Mouse (Mus musculus) adrenal gland, adult 18-20 months (tissue): ENCODE data around the gene Mxra7. TPM values are rescaled to one million over a fixed set of nuclear protein-coding genes. Genes with fewer than 3 reads are reported as not detected.
"Not testable (repeated sequence)": the region's sequence is repeated elsewhere in the genome, so short reads cannot be mapped to it uniquely, and the experiment has no call there.

Experiments used
- DNase-seq, 2 experiments: peaks; one replicate each; pipeline ENCODE4 v3.0.0; 2021 to 2022; ENCODE audit warnings: low spot score in 2 of 2
- total RNA-seq, 2 experiments: library from RNA; stranded (reverse); gene quantifications; 1 replicate in 1 of 2; 2 replicates in 1 of 2; pipeline ENCODE4 v1.2.3; 2021

Mxra7 gene
- total RNA-seq, 2 experiments from 2014 or later = 44.3 to 55.9 TPM

DNA sequence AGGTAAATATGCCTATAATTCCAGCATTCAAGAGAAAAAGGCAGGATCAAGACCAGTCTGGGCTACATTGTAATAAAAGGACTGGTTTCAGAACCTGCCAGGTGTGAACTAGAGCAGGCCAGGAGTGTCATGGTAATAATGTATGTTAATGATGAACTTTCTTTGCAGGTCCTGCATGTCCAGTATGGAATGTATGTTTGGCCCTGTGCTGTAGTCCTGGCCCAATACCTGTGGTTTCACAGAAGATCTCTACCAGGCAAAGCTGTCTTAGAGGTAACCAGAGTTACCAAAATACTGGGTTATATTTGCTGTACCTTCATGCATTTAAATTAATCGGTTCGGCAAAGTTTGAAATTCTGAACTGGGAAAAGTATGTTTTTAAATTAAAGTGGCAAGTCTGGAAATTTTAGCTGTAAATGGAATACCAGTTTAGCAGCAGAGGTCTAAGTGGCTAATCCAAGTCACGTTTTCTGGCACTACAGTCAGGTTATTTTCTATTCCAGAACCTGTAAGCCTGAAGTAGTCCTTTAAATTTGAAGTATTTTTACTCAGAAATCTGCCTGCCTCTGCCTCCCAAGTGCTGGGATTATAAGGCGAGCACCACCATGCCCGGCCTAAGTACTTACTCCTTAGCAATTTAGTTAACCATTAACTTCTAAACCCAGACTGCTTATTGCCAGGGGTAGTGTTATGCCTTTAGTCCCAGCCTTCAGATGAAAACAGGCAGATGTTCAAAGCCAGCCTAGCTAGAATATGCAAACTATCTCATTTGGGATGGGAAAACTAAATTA, 20.4 kb upstream of the Mxra7 start:
- DNase-seq = no peak

DNA sequence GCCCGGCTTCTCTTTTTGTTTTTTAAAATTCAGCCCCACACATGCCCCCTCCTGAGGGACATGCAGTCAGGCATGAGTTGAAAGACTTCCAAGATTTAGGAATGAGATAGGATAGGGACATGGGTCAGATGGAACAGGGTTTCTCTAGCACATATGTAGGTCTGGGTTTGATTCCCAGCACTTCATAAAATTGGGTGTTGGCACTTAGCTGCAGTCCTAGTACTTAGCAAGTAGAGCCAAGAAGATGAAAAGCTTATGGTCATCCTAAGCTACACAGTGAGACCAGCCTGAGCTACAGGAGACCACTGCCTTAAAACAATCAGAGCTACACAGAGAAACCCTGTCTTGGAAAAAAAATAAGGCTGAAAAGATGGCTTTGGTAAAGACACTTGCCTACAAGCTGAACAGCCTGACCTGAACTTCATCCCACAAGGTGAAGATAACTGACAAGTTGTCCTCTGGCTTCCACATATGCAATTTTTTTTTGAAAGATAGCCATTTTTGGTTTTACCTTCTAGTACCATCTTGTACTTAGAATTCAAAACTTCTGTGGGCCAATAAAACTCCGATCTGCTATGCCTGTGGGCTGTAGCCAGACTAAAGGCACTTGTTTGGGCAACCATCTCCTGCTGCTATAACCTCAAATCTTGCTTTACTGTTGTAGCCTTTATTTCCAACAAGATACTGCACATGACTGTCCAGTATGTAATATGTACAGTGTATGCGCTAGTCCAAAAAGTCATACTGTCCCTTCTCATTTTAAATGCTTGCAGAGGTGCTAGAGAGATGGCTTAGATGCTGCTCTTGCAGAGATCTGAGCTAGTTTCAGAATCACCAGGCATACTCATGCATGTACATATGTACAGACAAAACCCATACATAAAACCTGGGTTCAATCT, 19.6 kb upstream of the Mxra7 start:
- DNase-seq = no peak

DNA sequence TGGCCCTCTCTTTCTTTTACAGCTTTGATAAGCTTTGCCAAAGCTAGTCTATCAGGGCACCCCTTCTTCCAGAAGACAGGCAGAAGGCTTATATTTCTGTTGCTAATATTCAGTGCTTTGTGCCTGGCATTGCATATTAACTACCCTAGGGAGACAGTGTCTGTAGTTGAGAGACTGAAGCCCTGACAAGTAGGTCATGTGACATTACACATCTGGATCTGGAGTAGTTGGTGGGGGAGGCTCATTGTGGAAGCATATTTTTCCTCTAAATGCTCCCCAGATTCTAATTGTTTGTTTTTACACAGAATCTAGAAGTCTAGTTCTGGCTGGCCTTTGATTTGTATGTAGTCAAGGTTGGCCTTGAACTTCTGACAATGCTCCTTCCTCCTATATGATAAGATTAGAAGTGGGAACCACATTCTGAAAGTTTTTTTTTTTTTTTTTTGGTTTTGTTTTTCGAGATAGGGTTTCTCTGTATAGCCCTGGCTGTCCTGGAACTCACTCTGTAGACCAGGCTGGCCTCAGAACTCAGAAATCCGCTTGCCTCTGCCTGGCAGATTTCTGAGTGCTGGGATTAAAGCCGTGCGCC, 18.8 kb upstream of the Mxra7 start:
- no peak for DNase-seq

DNA sequence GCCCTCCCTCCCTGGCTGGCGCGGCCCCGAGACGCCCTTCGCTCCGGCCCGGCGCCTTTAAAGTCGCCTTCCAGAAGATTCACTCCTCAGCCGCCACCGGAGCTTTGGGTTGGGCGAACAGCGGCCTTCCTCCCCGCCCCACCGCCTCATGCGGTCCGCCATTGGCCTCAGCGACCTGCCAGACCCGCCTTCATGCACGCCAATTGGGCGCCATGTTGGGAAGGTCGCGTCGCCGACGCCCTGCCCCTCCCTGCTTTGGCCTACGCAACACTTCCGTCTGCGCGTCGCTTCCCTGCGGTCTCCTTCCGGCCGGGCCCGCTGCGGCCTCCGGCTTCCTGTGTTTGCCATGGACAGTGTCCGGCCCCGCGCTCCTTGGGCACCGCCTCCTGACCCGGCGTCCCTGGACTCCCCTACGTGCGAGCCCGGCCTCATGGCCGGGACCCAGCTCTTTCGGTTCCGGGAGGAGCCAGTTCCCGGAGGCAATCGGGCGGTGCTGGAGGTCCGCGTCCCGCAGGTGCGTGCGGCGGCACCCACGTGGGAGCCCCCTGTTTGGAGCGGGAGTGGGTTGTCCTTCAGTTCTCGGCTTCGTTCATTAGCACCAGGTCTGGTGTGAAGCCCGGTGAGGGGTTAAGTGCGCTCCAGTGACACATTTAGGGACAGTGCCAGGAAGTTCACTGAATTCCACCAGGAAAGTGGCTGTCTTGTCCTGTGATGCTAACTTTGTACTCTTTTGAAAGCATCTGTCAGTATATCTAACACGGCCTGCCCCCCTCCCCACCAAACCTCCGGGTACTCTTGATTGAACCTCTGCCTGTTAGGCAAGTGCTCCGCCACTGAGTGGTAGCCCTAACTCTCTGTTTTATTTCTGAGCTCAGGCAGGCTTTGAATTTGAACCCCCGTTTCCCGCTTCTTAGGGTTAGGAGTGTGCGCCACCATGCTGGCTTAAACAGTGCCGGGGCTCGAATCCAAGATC, 15.7 kb upstream of the Mxra7 start, which contains the start of the genes Mettl23 and Jmjd6:
TSS of gene Mettl23 (plus strand) at position 18 of the 973 bp plus-strand sequence.
TSS of gene Jmjd6 (minus strand) at position 189 of the 973 bp plus-strand sequence.
- peak; percentile 91 to 92 for DNase-seq

DNA sequence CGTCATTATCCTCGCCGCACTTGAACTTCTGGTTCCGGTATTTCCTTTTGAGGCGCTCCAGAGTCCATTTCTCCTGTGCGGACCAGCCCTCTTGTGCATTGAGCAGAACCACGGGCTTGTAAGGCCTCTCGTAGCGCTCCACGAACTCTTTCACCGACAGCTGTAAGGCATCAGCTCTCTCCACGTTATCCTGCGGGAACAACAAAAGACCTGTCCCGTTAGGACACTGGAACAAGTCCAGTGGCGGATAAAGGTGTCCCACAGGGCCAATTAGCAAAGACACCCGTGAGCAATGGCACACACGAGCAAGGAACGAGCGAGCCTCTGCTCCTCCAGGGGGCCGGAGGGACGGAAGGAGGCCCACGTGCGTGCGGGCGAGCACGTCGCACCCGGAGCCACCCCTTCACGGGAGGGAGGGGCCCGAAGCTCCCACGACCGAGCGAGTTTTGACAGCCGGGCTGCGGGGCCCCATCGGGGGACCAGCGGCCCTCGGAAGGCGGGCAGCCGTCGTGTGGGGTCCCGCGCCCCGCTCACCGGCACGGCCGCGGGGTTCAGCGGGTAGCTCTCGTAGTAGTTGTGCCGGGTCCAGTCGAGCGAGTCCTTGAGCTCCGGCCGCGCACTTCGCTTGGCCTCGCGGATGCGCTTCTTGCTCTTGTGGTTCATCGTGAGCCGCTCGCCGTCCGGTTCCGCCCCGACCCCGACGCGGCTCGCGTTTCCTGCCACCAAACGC, 14.8 kb upstream of the Mxra7 start:
- DNase-seq = peak; percentile 63 to 70

GRCm38 (mm10) chr11:116840748-116841147, 12.9 kb upstream of the Mxra7 start:
- DNase-seq = no peak

- no peak for DNase-seq
Observed at GRCm38 (mm10) chr11:116839601-116840000, 11.8 kb upstream of the Mxra7 start.

GRCm38 (mm10) chr11:116838936-116839335, 11.1 kb upstream of the Mxra7 start:
- DNase-seq = no peak

DNA sequence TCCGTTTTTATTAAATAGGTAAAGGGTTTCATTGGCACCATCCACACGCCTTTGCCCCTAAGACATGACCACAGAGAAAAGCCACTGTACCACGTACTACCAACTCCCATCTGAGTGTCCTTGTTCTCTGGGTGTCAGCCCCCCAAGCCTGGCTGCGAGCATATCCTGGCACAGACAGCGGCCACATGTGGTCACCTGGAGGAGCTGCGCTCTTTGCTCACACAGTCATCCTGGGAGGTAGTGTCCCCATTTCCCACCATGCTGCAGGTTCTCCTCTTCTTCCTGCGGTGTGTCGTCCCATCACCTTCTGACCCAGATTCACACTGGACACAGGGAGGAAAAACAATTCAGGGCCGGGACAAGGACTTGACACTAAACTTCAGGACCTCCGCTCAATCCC, 9.6 kb upstream of the Mxra7 start:
- DNase-seq = no peak

DNA sequence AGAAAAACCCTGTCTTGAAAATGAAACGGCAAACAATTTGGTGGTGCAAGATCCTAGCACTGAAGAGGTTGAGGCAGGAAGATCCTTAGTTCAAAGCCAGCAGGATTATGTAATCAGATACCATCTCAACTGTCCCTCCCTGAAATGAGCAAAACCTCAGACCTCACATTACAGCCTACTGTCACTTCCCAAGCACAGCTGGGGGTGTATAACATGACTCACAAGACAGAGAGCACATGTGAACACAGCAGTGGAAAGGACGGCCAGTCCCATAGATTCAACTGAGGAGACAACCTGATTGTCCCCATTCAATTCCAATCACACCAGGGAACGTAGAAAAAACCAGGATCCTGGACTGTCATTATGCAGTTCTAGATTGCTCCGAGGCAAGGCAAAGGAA, 8.4 kb upstream of the Mxra7 start:
- no peak for DNase-seq

DNA sequence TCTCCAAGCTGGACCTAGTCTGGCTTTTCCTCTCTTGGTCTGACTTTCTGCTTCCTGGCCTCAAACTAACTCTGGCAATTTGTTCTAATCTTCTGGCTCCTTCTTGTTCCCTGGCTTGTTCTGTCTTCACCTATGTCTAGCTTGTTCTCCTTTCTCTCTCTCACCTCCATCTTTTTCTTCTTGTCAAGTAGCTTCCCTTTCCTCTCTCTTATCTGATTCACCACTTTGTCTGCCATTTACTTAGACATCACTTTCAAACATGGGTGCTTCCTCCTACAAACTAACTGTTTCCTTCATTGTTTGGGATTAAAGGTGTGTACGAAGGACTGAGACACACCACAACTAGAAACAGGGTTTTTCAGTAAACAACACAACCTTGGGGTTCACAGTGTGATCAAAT, 7.1 kb upstream of the Mxra7 start:
- DNase-seq = no peak

DNA sequence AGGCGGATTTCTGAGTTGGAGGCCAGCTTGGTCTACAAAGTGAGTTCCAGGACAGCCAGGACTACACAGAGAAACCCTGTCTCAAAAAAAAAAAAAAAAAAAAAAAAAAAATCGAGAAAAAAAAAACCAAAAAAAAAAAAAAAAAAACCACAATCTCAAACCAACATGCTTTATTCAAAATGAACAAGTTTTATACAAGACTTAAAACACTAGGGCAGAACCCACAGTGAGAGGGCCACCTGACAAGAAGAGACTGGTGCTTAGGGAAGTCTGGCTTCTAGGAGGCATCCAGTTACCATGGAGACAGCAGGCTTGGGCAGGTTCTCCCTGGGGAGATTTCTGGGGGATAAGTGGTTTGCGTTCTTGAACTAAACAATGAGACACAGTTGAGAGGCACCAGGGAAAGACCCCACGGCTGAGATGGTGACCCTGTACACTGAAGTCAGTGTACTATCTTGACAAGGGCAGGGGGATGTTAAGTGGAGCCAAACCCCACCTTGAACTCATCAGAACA, 4.4 kb upstream of the Mxra7 start:
- DNase-seq = no peak

DNA sequence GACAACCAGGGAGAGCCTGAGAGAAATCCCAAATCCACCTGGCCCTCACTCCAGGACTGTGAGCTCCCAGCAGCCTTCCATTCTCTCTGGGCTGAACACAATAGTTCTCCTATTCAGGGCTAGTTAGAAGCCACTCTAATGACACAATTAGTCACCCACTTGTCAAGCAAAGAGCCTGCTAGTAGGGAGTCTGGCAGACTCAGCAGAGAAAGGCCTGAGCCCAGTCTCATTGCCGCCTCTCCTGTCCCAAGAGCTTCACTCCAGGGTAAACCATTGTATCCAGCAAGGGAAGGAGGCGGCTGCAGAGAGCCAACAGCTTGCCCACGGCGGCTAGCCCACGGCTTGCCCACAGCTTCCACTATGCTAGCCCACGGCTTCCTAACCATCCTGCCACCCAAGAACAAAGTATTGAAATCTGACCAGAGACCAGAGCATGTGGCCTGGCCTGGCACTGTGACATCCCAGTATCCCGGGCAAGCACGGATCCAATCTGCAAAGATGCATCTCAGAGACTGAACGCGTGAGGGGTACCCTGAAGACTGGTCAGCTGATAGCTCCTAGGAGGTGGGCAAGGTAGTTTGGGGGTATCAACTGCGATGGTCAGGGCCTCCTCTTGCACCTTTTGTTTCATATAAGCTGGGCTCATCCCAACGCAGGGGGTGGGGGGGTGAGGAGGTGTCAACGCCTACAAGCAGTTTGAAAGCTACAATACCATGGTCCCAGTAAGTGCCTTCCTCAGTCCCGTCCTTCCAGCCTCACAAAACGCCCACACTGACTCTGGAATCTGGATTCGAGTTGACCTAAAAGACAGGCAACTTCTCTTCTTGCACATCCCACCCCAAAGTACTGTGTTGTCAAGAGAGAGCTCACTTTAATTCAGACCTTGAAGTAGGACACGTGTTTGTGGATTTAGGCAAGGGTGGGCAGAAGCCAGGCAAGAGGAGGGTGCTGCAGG, 1.0 kb downstream of the Mxra7 start:
- DNase-seq = no peak

DNA sequence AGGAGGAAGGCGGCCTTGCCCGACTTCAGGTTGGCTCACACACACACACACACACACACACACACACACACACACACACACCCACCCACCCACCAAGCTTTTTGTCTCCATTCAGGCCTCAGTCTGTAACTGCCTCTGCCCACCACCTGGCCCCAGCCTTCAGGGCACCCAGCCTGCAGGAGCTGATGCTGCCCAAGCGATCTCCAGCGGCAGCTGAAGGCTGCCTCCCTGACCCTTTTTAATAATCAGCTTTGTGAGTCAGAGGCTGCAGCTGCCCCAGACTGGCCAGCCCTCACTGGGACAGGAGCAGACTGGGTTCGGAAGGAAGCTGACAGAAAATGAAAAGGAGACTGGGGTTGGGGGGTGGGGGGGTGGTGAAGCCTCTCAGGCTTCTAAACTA, 2.6 kb downstream of the Mxra7 start:
- DNase-seq = peak in 1 of 2 experiments; percentile 29

GRCm38 (mm10) chr11:116823885-116824284, 4.0 kb downstream of the Mxra7 start:
- not testable (repeated sequence) for DNase-seq

GRCm38 (mm10) chr11:116823255-116823654, 4.6 kb downstream of the Mxra7 start:
- DNase-seq = no peak

GRCm38 (mm10) chr11:116822626-116823025, 5.2 kb downstream of the Mxra7 start:
- no peak for DNase-seq

DNA sequence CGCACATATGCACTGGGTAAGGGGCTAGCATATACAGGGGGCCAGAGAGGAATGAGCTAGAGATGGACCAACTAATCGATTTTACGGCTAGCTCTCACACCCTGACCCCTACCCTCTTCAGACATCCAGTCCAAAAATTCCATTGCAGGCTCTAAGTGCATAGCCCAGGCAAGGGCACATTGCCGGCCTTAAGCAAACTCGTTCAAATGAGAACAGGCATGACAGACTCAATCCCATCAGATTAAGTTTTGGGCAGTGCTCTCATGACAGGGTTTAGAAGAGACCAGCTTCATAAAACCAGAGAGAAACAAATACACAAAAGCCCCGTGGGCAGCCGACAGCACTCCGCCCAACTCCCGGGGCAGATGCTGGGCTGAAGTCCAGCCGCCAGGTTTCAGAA, 5.6 kb downstream of the Mxra7 start:
- no peak for DNase-seq
